Mouse (Mus musculus) heart, embryonic 12.5 days (tissue): ENCODE measurements at regions not wholly inside any gene's neighbourhood (a gene's known extent, or its start where the extent isn't known, plus 50 kb on each side); places are given as distances from the start of the nearest gene placed in this dataset.

Experiments used
- ATAC-seq: fragments of 200-750 bp; cut with Nextera tagmentation; 2 replicates; pipeline ENCODE4 v1.8.0; 2017; ENCODE audit warnings: moderate TSS enrichment, moderate library complexity; ENCODE audit not compliant: insufficient number of reproducible peaks, low FRiP score
- H3K27ac ChIP-seq: fragments of 300-500 bp; sonication (generic); 2 replicates; pipeline ENCODE4 v1.5.1; 2016; ENCODE audit warnings: mild to moderate bottlenecking, moderate library complexity; ENCODE audit not compliant: poor library complexity, severe bottlenecking
- H3K27me3 ChIP-seq: fragments of 300-500 bp; sonication (generic); replicated peaks from 2 replicates; pipeline ENCODE4 v1.6.1; 2016; ENCODE audit warnings: mild to moderate bottlenecking, moderate library complexity
- H3K36me3 ChIP-seq: fragments of 300-500 bp; sonication (generic); 2 replicates; pipeline ENCODE4 v1.6.1; 2016; ENCODE audit warnings: mild to moderate bottlenecking, moderate library complexity
- H3K4me1 ChIP-seq: fragments of 300-500 bp; sonication (generic); replicated peaks from 2 replicates; pipeline ENCODE4 v1.6.1; 2016; ENCODE audit warnings: mild to moderate bottlenecking
- H3K4me2 ChIP-seq: fragments of 300-500 bp; sonication (generic); 2 replicates; pipeline ENCODE4 v1.6.1; 2016; ENCODE audit warnings: mild to moderate bottlenecking, moderate library complexity
- H3K4me3 ChIP-seq: fragments of 300-500 bp; sonication (generic); 2 replicates; pipeline ENCODE4 v1.5.1; 2016; ENCODE audit warnings: mild to moderate bottlenecking
- H3K9ac ChIP-seq: fragments of 300-500 bp; sonication (generic); 2 replicates; pipeline ENCODE4 v1.6.1; 2016; ENCODE audit warnings: mild to moderate bottlenecking, moderate library complexity
- H3K9me3 ChIP-seq: fragments of 300-500 bp; sonication (generic); replicated peaks from 2 replicates; pipeline ENCODE4 v1.6.1; 2016; ENCODE audit warnings: mild to moderate bottlenecking, moderate library complexity
- WGBS: fragments of 180-500 bp; shearing (Covaris S2); methylation state at CpG from one replicate; pipeline ENCODE4 v1.1.7; 2016; 5-methylcytosine and 5-hydroxymethylcytosine counted together

DNA sequence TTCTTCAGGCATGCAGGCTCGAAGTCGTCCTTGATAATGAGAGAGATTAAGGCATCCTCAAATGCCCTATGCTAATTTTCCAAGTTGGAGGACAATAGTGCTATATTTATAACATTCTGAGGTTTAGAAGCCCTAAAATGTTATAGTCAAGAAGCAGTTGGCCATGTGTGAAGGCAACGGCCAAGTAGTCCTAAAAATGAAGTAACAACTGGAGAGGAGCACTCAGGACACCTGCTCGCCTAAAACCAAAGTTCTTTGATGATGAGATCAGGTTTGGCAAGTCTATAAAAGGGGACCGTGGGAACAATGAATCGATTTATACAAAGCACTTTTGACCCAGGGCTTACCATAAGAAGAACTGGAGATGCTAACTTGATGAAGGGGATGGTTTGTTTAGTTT is 237.4 kb upstream of the Ppp2r3a start:
- Histone ChIP-seq H3K4me2 (no peak overlapping the region), H3K27me3 (no peaks in the 10 kb centered on the region), H3K36me3 (no peaks in the 10 kb centered on the region), H3K9ac (no peak overlapping the region), H3K9me3 (no peaks in the 10 kb centered on the region), H3K4me1 (no peaks in the 10 kb centered on the region), H3K4me3 (no peak overlapping the region), H3K27ac (no peak overlapping the region)
- no peak for ATAC-seq
- 79% methylated on average over 6 of the region's 6 CpGs for WGBS

- no peaks in the 10 kb centered on the region for H3K27me3 ChIP-seq
- WGBS: 57% methylated on average over 3 of the region's 3 CpGs
These were observed 224.6 kb upstream of the Ppp2r3a start for GRCm38 (mm10) chr9:101476223-101476622.

GRCm38 (mm10) chr9:101473074-101473461 is 221.5 kb upstream of the Ppp2r3a start:
- Histone ChIP-seq H3K27ac (peak overlapping the region; percentile 77), H3K9ac (no peak overlapping the region), H3K4me2 (no peak overlapping the region)

More at GRCm38 (mm10) chr9:101476223-101476622, 224.6 kb upstream of the Ppp2r3a start:
- Histone ChIP-seq H3K36me3 (no peaks in the 10 kb centered on the region), H3K9ac (no peak overlapping the region), H3K4me3 (no peak overlapping the region), H3K4me1 (peaks cover 20% of the 10 kb centered on the region), H3K27ac (no peak overlapping the region), H3K9me3 (peaks cover 4% of the 10 kb centered on the region; the same call in 1 of the 2 replicates), H3K4me2 (no peak overlapping the region)
- ATAC-seq: no peak

DNA sequence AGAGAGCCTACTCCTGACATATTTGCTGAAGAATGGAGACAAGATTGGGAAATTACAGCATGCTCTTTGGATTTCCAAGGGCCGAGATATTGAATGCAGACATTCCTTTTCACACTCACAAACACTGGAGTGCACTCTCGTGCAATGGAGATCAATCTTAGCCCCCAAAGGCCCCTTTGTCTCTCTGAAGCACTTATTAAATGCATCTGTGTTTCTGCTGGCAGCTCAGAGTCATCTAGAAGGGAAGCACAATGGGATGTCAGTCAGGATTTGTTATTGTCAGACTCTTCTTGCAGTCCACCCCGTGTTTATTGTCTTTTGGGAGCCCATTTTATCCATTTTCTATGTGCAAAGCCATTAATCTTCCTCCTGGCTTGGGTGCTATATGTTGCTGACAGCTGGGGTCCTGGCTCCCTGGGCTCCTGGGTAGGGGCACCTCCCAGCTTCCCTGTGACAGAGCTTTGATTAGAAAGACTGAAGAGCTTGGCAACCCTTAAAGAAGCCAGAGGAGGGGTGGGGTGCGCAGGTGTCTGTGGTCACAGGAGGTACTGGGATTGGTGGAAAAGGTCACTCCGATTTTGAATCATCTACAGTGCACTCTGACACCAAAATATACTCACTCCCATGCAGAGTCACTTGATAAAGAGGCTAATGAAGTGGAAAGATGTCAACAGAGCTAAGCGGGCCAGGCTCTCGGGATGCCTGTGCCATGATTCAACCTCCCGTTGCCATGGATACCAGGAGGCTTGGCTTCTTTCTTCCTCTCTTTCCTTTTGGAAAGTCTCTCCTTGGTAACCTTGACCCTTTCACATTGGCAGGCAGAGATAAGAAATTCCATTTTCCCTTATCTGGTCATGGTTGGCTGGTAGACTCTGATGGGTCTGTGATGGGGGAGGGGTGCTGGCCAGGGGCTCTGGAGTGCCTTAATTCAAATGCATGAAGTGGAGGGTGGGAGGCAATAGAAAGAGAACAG is 220.8 kb upstream of the Ppp2r3a start:
- peaks cover 22% of the 10 kb centered on the region for H3K4me1 ChIP-seq
- peak; percentile 73 for ATAC-seq
- H3K36me3 ChIP-seq: no peaks in the 10 kb centered on the region
- no peaks in the 10 kb centered on the region for H3K9me3 ChIP-seq
- no peaks in the 10 kb centered on the region for H3K27me3 ChIP-seq
- H3K4me3 ChIP-seq: no peak overlapping the region
- no peak overlapping the region for H3K9ac ChIP-seq
- 23% methylated on average over 8 of the region's 8 CpGs for WGBS
- H3K27ac ChIP-seq: peak overlapping the region; percentile 77
- peak overlapping the region; percentile 15; the same call in 1 of the 2 replicates for H3K4me2 ChIP-seq

More at GRCm38 (mm10) chr9:101473074-101473461, 221.5 kb upstream of the Ppp2r3a start:
- H3K27me3 ChIP-seq: no peaks in the 10 kb centered on the region
- H3K36me3 ChIP-seq: no peaks in the 10 kb centered on the region
- peaks cover 22% of the 10 kb centered on the region for H3K4me1 ChIP-seq
- H3K9me3 ChIP-seq: no peaks in the 10 kb centered on the region
- H3K4me3 ChIP-seq: no peak overlapping the region
- WGBS: 62% methylated on average over 4 of the region's 4 CpGs
- no peak for ATAC-seq

- no peak for ATAC-seq
- H3K9ac ChIP-seq: no peak overlapping the region
- no peaks in the 10 kb centered on the region for H3K36me3 ChIP-seq
- no peak overlapping the region for H3K4me2 ChIP-seq
- 55% methylated on average over 3 of the region's 3 CpGs for WGBS
- peaks cover 22% of the 10 kb centered on the region for H3K4me1 ChIP-seq
- no peaks in the 10 kb centered on the region for H3K9me3 ChIP-seq
- no peaks in the 10 kb centered on the region for H3K27me3 ChIP-seq
- H3K27ac ChIP-seq: peak overlapping the region; percentile 77
- no peak overlapping the region for H3K4me3 ChIP-seq
These were observed 220.1 kb upstream of the Ppp2r3a start for GRCm38 (mm10) chr9:101471665-101472064.

DNA sequence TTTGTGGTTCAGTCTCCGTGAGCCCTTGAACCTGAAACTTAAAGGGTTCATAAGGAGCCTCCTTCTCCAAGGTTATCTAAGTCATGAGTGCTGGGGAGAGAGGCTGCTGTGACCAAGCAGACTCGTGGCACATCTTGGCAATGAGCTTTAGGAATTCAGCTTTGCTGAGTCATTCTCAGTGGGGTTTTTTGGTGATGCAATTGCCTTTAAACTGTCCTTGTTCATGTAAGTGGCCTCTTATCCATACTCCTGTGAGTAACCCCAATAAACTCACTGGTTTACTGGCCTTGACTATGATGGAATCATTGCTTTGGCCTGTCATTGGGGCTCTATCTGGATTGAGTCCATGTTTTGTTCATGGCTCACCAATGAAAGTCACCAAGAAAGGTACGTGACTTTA is 218.2 kb upstream of the Ppp2r3a start:
- WGBS: 73% methylated on average over 3 of the region's 3 CpGs
- no peak overlapping the region for H3K4me3 ChIP-seq
- ATAC-seq: no peak

DNA sequence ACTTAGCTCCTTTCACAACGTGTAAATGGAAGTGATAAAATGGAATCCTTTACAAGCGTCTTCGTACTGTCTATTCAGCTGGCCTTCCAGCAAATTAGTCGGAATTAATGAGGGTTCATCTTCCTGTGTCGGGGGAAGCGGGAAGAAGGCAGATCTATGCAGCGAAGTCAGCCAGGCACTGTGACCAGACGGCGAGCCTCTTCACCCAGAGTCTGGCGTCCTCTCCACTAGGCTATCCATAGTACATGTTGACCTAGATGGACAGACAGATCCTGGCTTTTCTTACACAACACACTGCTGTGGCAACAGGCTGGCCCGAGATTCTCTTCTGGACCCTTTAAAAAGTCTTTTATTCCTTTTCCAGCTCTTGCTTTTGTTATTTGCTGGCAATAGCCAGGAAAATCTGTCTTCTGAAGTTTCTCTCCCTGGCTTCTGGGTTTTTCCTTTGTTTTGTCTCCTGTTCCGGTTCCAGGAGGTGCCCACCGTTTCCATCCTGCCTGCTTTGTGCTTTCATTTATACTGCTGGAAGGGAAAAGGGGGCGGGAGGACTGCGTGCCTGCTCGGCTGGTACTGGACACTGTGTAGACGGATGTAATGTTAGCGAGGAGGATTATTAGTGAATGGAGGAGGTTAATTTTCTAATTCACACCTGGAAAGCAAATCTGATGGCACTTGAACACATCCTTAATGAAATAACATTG is 213.3 kb upstream of the Ppp2r3a start:
- H3K9me3 ChIP-seq: no peaks in the 10 kb centered on the region
- no peak overlapping the region for H3K9ac ChIP-seq
- H3K27ac ChIP-seq: no peak overlapping the region
- WGBS: 74% methylated on average over 18 of the region's 18 CpGs
- no peak for ATAC-seq
- H3K4me1 ChIP-seq: no peaks in the 10 kb centered on the region
- no peaks in the 10 kb centered on the region for H3K36me3 ChIP-seq
- H3K4me3 ChIP-seq: no peak overlapping the region
- H3K4me2 ChIP-seq: no peak overlapping the region
- no peaks in the 10 kb centered on the region for H3K27me3 ChIP-seq

More for the DNA sequence above, 218.2 kb upstream of the Ppp2r3a start:
- Histone ChIP-seq H3K9me3 (no peaks in the 10 kb centered on the region), H3K27me3 (no peaks in the 10 kb centered on the region), H3K36me3 (no peaks in the 10 kb centered on the region), H3K4me2 (no peak overlapping the region), H3K27ac (no peak overlapping the region), H3K9ac (no peak overlapping the region), H3K4me1 (peaks cover 22% of the 10 kb centered on the region)

GRCm38 (mm10) chr9:101458947-101459627 is 207.5 kb upstream of the Ppp2r3a start:
- Histone ChIP-seq H3K9me3 (no peaks in the 10 kb centered on the region), H3K4me3 (no peak overlapping the region), H3K4me1 (no peaks in the 10 kb centered on the region), H3K27me3 (no peaks in the 10 kb centered on the region), H3K27ac (no peak overlapping the region), H3K4me2 (no peak overlapping the region), H3K9ac (no peak overlapping the region), H3K36me3 (no peaks in the 10 kb centered on the region)
- ATAC-seq: no peak
- WGBS: 77% methylated on average over 11 of the region's 11 CpGs

DNA sequence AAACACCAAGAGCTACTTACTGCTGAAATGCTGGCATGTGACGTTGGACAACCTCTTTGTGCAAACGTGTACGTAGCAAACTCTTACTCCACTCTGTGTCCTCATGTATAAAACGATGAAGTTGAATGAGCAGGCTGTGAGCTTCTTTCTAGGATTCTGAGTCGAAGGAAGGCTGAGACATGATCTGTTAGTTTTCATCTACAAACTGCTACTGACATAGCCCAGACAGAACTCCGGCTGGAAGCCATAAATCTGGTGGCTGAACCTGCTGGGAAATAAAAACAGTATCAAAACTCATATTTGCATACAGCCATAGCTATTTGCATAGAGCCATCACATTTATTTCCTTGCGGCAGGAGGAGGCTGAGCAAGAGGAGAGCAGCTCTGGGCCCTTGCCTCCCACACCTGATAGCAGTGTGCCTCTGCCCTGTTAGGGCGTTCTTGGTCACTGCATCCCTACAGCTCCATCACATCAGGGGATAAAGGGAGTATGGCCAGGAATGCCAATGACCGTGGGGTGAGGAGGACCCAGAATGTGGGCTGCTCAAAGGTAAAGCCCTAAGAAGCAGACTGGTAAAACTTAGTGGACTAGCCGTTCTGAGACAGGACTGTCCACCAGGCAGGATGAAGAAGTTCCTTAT is 206.8 kb upstream of the Ppp2r3a start:
- no peaks in the 10 kb centered on the region for H3K9me3 ChIP-seq
- H3K4me3 ChIP-seq: no peak overlapping the region
- H3K27me3 ChIP-seq: no peaks in the 10 kb centered on the region
- H3K36me3 ChIP-seq: no peaks in the 10 kb centered on the region
- no peak overlapping the region for H3K4me2 ChIP-seq
- no peak for ATAC-seq
- WGBS: 76% methylated on average over 10 of the region's 10 CpGs
- H3K27ac ChIP-seq: no peak overlapping the region
- H3K9ac ChIP-seq: no peak overlapping the region
- H3K4me1 ChIP-seq: no peaks in the 10 kb centered on the region

GRCm38 (mm10) chr9:101446316-101446715 is 194.7 kb upstream of the Ppp2r3a start:
- no peaks in the 10 kb centered on the region for H3K9me3 ChIP-seq
- H3K4me3 ChIP-seq: no peak overlapping the region
- peaks cover 7% of the 10 kb centered on the region; the same call in 1 of the 2 replicates for H3K4me1 ChIP-seq
- WGBS: 73% methylated on average over 2 of the region's 2 CpGs
- H3K27ac ChIP-seq: no peak overlapping the region
- no peaks in the 10 kb centered on the region for H3K27me3 ChIP-seq
- no peaks in the 10 kb centered on the region for H3K36me3 ChIP-seq
- H3K4me2 ChIP-seq: no peak overlapping the region
- ATAC-seq: no peak
- no peak overlapping the region for H3K9ac ChIP-seq
